Mouse (Mus musculus) T-helper 17 cell (primary cell): ENCODE results near the gene Prkch.

Experiments used
- in situ Hi-C, 2 experiments: fragments of 300-600 bp; cut with MboI, MseI; formaldehyde crosslinking; loops; 1 replicate in 1 of 2; 2 replicates in 1 of 2; pipeline ENCODE4 v1.15.1; 2025; ENCODE audit warnings: high pct_unique_total_duplicates in 2 of 2

Gene Prkch

DNA sequence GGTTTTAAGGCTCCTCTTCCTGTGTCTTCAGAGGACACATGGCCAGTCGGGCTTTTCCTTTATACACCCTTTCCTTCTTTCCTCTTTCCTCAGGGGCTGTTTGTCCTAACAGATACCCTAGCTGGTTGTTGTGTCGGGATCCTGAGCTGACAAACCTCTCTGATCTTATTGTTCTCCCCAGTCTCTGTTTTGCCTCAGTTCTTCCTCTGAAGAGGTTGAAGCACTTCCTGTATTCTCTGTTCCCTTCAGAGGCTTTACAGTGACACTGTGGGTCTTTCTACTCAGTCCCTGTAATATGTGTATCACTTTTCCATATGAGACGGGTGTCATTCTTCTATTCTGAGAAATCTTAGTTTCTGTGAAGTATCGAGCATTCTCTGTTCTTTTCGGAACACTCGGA, 6.5 kb upstream of the Prkch start:
- in situ Hi-C loops, result loop anchor here in 1 of 2 experiments (25.0 kb wide), 1 partner anchor 1959 kb away; no protein-coding TSS in a partner anchor

DNA sequence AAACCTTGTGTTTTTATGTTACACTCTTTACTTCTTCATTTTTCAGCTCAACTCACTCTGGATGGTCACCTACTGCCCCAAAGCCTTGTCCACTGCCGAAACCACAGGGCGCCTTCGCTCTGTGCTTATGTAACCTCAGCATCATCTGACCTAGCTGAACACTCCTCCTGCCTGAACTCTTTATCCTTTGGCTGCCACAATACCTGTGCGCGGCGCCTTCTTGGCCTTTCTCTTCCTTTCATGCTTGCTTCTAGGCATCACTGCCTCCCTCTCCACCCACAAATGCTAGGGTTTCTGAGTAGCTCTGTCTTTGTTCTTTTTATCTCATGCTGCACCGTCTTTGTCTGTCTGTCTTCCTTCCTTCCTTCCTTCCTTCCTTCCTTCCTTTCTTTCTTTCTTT, 3.8 kb upstream of the Prkch start:
- in situ Hi-C loops, result loop anchor here (5.0 to 25.0 kb wide), 3 partner anchors 104 to 1956 kb away; no protein-coding TSS in a partner anchor

DNA sequence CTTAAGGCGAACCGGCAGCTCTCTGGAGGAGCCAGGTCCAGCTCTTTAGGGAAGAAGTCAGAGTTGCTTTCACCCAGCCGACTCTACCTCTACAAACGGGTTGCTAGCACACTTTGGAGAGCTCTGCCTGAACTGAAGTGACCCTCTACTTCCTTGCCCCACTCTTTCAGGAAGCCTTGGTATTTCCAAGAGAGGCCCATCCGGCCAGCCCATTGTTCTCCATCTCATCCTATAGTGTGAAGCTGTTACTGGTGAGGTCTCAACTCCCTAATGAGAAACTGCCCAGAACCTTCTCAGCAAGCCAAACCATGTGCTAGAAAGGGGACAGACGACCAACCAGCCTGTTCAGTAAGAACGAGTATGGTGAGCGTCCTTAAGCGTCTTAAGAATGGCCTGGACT, 1.3 kb upstream of the Prkch start:
- in situ Hi-C loops, result loop anchor here (5.0 to 25.0 kb wide), 3 partner anchors 101 to 1954 kb away; no protein-coding TSS in a partner anchor

GRCm38 (mm10) chr12:73583813-73584609, 585 bp upstream of the Prkch start:
- in situ Hi-C loops, result loop anchor here (5.0 to 25.0 kb wide), 3 partner anchors 101 to 1953 kb away; no protein-coding TSS in a partner anchor

DNA sequence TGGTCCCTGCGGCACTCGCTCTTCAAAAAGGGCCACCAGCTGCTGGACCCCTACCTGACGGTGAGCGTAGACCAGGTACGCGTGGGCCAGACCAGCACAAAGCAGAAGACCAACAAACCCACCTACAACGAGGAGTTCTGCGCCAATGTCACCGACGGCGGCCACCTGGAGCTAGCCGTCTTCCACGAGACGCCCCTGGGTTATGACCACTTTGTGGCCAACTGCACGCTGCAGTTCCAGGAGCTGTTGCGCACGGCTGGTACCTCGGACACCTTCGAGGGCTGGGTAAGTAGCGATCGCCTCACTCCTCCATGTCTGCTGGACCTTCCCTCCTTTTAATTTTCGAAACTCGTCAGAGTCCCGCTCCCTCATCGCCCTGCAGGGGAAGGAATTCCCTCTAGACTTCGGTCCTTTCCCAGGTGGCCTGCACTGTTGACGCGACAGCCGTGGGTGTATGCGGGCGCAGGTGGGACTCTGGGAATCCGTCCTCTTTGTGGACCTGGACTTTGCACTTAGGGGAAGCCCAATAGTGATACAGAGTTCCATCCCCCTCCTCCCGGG, 725 bp downstream of the Prkch start:
- in situ Hi-C loops, result loop anchor here in 1 of 2 experiments (10.0 to 25.0 kb wide), 2 partner anchors 99 to 1952 kb away; no protein-coding TSS in a partner anchor

GRCm38 (mm10) chr12:73585850-73586249, 1.3 kb downstream of the Prkch start:
- in situ Hi-C loops, result loop anchor here in 1 of 2 experiments (10.0 to 25.0 kb wide), 2 partner anchors 99 to 1951 kb away; no protein-coding TSS in a partner anchor

DNA sequence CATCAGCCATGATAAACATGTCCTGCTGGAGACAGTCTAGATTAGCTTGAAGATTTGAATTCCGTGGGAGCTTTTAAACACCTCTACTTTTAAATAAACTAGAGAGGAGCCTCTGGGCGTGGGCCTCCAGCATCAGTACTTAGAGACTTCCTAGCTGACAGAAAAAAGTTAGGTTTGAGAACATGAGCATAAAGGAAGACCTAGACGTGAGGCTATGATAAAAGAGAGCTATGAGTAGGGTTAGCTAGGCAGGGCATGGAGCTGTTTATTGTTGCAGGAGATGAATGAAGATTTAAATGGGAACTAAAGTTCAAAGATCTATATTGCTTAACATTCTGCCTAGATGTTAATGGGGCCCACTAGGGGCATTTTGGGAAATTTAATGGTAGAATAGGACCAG, 2.7 kb downstream of the Prkch start:
- in situ Hi-C loops, result loop anchor here in 1 of 2 experiments (10.0 to 25.0 kb wide), 2 partner anchors 98 to 1950 kb away; no protein-coding TSS in a partner anchor

DNA sequence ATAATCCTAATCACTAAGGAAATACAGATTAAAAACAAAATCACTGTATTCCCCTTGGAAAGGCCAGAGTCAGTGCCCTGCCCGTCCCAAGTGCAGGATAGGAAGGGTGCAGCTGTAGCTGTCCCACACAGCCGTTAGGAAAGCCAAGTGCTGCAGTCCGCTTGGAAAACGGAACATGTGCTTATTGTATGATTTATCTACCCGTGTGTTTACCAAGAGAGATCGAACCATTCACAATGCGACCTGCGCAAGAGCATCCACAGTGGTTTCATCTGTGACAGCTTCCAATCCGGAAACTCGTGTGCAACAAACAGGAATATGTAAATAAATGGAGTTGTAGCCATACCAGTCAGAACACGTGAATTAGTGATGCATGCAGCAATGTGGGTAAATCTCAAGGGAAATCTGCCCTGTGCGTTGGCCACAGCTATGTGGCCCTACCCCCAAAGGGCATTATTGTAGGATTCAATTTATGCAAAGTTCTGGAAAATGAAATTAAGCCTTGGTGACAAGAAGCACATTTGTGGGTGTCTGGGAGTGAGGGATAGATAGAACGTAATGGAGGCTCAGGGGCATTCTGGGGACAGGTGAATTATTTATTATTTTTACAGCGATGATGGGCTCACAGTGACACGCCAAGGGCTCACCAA, 6.2 kb downstream of the Prkch start:
- in situ Hi-C loops, result loop anchor here in 1 of 2 experiments (25.0 kb wide), 1 partner anchor 1947 kb away; no protein-coding TSS in a partner anchor

GRCm38 (mm10) chr12:73591625-73592024, 7.0 kb downstream of the Prkch start:
- in situ Hi-C loops, result loop anchor here in 1 of 2 experiments (25.0 kb wide), 1 partner anchor 1946 kb away; no protein-coding TSS in a partner anchor

GRCm38 (mm10) chr12:73593021-73593798, 8.6 kb downstream of the Prkch start:
- in situ Hi-C loops, result loop anchor here in 1 of 2 experiments (25.0 kb wide), 1 partner anchor 1944 kb away; no protein-coding TSS in a partner anchor

GRCm38 (mm10) chr12:73594177-73594745, 9.7 kb downstream of the Prkch start:
- in situ Hi-C loops, result loop anchor here in 1 of 2 experiments (25.0 kb wide), 1 partner anchor 1943 kb away; no protein-coding TSS in a partner anchor

- in situ Hi-C loops, result loop anchor here in 1 of 2 experiments (25.0 kb wide), 1 partner anchor 1942 kb away; no protein-coding TSS in a partner anchor
These were observed 10.6 kb downstream of the Prkch start for GRCm38 (mm10) chr12:73595226-73595625.

DNA sequence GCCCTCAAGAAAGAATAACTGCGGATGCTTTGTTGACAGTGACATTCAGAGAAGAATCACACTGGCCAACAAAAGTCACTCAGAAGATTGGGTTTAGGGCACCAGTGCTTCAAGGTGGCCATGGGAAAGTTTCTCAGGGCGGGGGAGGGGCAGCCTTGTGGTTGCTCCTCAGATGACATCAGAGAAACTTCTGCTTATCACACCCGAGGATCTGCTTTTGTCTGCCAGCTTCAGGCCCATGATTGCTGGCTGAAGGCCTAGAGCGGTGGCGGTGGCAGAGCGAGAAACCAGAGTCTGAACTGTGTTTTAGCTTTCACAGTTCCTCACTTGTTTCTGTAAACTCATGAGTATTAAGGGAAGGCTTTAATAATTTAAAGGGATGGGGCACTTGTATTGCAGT, 13.6 kb downstream of the Prkch start:
- in situ Hi-C loops, result loop anchor here in 1 of 2 experiments (25.0 kb wide), 1 partner anchor 1939 kb away; no protein-coding TSS in a partner anchor

- in situ Hi-C loops, result no loop called here
These were observed 15.9 kb downstream of the Prkch start for GRCm38 (mm10) chr12:73600457-73600856.

DNA sequence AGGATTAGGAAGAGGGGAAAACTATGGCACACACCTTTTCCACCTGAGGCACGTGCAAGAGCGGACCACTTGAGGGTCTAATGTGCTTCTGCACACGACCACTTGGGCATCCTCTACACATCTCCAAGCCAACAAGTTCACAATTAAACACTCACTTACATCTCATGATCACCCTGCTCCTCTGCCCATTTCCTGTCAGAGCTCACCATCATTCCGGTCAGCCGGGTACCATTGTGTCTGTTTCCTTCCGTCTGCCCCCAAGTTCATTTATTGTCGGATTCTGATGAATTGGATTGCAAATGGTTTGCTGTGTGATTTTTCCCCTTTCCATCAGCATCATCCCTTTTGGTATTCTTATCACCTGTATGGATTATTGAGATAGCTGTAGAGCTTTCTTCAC, 18.4 kb downstream of the Prkch start:
- in situ Hi-C loops, result no loop called here

DNA sequence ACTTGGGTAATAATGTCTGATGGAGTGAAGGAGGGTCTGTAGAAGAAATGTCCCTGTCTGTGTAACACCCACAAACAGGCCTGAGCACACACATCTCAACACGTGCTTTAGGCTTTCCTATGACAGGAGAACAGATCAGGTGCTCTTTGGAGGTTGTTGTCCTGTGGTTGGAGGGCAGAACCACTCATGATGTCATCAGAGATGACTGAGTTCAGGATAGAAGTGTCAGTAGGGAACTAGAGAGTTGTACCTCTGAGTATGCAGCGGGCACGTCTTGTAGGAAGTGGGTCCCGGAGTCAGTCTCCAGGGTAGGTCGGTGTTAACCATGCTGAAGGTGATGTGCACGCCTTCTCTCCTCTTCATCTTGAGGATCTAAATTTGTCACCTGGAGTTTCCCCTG, 19.1 kb downstream of the Prkch start:
- in situ Hi-C loops, result no loop called here

- in situ Hi-C loops, result no loop called here
These were observed 20.2 kb downstream of the Prkch start for GRCm38 (mm10) chr12:73604762-73605161.

DNA sequence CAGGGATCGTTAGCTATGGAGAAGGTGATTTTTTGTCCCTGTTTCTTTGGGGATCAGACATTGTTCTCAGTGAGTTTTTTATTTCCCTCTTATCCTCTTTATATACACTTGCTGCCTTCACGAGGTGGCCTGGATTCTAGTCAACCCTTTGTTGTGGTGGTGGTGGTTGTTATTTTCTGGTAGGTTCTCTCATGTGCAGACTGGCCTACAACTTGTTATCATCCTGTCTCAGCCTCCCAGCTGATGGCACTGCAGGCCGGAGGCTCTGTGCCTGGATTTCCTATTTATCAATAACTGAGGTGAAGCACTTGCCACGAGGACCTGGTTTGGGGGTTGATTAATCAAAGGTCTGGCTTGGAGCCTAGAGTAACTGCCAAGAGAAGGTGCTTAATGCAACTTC, 20.6 kb downstream of the Prkch start:
- in situ Hi-C loops, result no loop called here

GRCm38 (mm10) chr12:73607381-73608064, 22.9 kb downstream of the Prkch start:
- in situ Hi-C loops, result no loop called here

DNA sequence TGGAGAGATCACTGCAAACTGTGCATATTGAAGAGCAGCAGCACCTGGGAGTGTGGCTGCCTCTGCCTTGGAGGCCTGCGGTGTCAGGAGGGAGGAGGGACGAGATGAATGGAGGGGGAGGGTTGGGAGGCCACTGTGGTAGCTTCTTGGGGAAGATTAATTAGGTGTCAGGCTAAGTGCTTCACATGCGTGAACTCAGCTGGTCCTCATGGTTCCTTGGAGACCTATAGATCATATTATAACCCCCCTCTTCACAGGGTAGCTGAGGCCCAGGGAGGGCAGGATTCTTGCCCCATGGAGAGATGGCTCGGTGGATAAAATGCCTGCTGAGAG, 23.4 kb downstream of the Prkch start:
- in situ Hi-C loops, result no loop called here
